Mouse (Mus musculus) layer of hippocampus, postnatal 14 days (tissue): ENCODE data around the gene Unc45a. TPM values are rescaled to one million over a fixed set of nuclear protein-coding genes. Genes with fewer than 3 reads are reported as not detected.

Source experiments
- DNase-seq, 2 experiments: peaks; one replicate each; pipeline ENCODE4 v3.0.0; 2021 to 2022; ENCODE audit warnings: low spot score in 2 of 2, mixed read lengths in 1 of 2
- total RNA-seq, 2 experiments: library from RNA; stranded (reverse); gene quantifications; 2 replicates each; pipeline ENCODE4 v1.2.3; 2021

The Unc45a gene
- total RNA-seq, 2 experiments from 2014 or later, result 40.6 to 47.9 TPM

DNA sequence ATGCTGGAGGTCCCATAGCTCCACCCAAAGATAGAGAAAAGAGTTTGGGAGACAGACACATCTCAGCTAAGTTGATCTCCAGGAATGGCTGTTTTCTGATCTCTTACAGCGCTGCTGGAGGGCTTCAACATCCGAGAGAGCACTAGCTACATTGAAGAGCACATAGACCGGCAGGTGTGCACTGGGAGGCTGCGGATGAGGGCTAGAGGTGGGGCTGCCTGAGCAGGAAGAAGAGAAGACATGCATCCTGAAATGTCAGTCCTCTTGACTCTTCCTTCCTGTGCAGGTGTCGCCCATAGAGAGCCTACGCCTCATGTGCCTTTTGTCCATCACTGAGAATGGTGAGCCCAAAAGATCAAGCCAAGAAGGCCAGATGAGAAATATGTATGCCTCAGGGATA lies 55.1 kb downstream of the Unc45a start:
- no peak for DNase-seq

DNA sequence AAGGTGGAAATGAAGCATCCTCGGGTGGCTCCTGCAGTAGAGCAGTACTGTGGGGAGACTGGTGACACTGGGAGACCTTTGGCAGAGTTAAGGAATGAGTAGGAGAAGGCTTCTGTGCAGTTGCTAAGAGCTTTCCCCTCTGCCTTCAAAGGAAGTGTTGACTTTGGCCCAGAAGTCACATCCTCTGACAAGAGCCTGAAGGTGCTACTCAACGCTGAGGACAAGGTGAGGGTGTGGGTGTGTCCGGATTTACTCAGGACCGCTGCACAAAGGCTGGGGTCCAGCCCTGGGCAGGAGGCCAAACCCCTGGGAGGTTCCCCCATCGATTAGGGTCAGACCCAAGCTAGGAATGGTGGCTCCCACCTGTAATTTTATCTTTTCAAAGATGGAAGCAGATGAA lies 56.4 kb downstream of the Unc45a start:
- DNase-seq, result no peak

DNA sequence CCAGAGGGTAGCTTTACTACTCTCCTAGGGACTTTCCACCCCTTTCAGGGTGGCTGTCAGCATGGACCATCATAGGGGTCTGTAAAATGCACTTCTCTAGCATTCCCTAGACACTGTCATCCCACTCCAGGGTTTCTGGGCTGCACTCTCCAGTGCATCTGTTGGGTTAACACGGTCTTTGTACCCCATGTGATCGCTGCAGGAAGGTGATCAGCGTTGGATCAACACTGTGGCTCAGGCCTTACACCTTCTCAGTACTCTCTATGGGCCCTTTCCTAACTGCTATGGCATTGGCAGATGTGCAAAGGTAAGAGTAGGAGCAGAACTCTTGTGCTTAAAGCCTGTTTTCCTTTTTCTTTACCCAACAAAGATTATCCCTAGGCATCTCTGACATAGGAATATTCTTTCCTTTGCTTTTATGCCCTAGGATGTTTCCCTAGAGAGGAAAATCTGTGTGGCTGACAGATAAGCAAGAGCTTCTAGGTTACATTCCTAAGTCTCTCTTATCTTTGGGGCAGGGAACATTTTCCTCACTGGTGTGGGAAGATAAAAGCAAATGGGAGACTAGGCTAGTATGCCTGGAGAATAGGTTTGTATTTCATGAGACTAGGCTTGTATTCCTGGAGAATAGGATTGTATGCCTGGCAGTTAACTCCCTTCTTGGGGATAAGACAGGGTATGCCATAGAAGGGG lies 57.4 kb downstream of the Unc45a start:
- DNase-seq, result no peak

DNA sequence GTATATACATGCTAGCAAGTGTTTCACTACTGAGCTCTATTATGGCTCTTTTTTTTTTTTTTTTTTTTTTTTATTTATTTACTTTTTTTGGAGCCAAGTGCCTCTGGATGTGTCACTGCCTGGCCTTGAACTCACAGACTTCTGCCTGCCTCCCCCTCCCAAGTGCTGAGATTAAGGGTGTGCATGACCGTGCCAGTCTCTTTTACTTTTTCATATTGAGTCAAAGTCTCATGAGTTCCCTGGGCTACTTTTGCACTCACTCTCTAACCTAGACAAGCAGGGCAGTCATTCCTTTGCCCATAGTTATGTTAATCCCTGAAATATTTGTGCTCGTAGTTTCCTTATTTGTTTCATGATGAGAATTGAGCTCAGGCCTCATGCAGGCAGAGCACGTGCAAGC lies 59.2 kb downstream of the Unc45a start:
- DNase-seq, result no peak

DNA sequence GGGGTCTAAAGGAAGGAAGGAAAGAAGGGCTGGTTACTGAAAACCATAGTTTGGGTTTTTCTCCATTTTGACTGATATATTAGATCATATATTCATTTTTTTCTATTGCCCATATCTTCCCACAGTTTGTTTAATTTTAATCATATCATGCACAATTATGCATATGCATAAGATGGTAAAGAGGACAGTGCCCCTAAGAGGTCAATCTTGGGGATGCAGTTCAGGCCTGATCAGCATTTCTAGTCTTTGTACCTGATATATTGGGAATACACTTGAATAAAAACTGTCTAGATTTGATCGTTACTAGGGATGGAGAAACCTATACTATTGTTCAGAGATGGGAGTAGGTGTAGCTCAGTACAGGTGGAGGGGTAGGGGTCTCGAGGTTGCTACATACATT lies 59.8 kb downstream of the Unc45a start:
- no peak for DNase-seq

DNA sequence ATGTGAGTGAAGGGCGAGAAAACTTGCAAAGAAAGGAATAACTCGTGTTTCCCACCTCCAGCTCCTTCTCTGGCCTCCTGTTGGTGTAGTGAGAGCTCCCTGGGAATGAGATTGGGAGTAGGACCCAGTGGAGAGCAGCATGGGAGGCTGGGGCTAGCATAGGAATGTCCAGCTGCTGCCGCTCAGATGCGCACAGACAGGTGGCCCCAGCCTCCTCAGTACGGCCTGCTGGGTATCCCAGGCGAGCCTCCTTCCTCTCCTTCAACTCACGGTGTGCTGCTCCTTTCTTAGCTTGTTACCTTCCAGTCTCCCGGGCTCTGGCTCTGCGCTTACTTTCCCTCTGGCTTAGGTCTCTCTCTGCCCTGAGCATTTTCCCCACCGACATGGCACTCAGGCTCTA lies 60.8 kb downstream of the Unc45a start:
- DNase-seq, result no peak

DNA sequence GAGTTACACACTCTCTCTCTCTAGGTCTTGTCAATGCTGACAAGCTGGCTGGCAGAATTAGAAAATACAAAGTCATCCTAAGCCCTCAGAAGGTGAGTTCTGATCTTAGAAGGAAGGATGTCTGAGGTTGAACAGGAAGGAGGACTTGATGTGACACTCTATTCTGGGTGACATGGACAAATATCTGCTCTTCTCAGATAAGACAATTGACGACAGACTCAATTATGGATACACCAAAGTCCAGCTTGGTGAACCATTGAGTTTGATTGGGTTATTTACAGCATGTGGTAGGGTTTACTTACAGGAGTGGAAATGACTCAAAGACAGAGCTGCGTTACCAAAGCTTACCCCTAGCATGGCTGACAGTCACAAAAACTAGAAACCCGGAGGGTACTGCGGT lies 64.4 kb downstream of the Unc45a start:
- DNase-seq, result no peak

Other genes with a start within 250 kb of the Unc45a start
- 10 to 100 TPM; 70.9 to 75.8 TPM for gene Idh2, start 225.6 kb downstream of the Unc45a start, total RNA-seq
- gene Sema4b, start 154.2 kb downstream of the Unc45a start, total RNA-seq, result 10 to 100 TPM; 25.2 to 25.7 TPM
- 10 to 100 TPM; 28.1 to 28.8 TPM for gene Cib1, start 108.2 kb downstream of the Unc45a start, total RNA-seq
- gene Gdpgp1, start 108.1 kb downstream of the Unc45a start, total RNA-seq, result 1 to 10 TPM; 6.3 to 6.4 TPM
- gene Ttll13, start 94.6 kb downstream of the Unc45a start, total RNA-seq, result 1 to 10 TPM in 1 of 2 experiments, under 1 TPM in 1; 0.95 to 1.6 TPM
- 10 to 100 TPM; 38.9 to 39.3 TPM for gene Ngrn, start 79.8 kb downstream of the Unc45a start, total RNA-seq
- 10 to 100 TPM; 21.4 TPM for gene Vps33b, start 71.4 kb downstream of the Unc45a start, total RNA-seq
- 1 to 10 TPM; 2.4 to 4.9 TPM for gene Prc1, start 46.6 kb downstream of the Unc45a start, total RNA-seq
- gene Rccd1, start 16.6 kb downstream of the Unc45a start, total RNA-seq, result 10 to 100 TPM; 14.5 to 15.4 TPM
- 10 to 100 TPM; 45.8 to 46.3 TPM for gene Hddc3, start 2.1 kb upstream of the Unc45a start, total RNA-seq
- 100 to 1,000 TPM; 124 to 139 TPM for gene Man2a2, start 30.4 kb upstream of the Unc45a start, total RNA-seq
- gene Fes, start 46.9 kb upstream of the Unc45a start, total RNA-seq, result 1 to 10 TPM; 5.6 to 9.9 TPM
- 10 to 100 TPM; 48.7 to 50.3 TPM for gene Furin, start 64.4 kb upstream of the Unc45a start, total RNA-seq
- gene Blm, start 194.1 kb upstream of the Unc45a start, total RNA-seq, result 1 to 10 TPM; 4.6 to 6.3 TPM